Mouse (Mus musculus) G1E (cell line): ENCODE results near the gene Tusc2.

ENCODE experiments used
- CTCF ChIP-seq: IDR thresholded peaks from 2 replicates; pipeline ENCODE4 v1.5.1; 2012; ENCODE audit warnings: low read depth, low read length, inconsistent platforms, mixed read lengths
- TAL1 ChIP-seq: conservative IDR thresholded peaks from 2 replicates; pipeline ENCODE4 v1.6.1; 2012; ENCODE audit warnings: low read depth, low read length, inconsistent platforms, mixed read lengths

DNA sequence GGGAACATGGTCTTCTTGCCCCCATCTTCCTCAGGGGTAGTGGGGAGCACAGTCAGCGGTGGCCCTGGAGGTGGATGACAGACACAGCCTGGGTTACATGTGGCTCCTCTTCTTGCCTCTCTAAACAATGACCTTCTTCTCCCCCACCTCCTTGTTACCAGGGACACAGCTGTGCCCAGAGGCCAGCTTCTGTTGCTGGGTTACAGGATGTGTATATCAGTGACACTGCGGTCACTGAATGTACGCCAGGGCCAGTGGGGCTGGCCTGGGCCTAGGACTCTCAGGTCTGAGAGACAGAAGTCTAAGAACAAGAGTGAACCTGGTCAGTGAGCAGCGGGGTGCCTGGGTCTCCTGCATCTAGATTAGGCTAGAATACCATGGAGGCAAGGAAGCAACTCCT, 52.0 kb downstream of the Tusc2 start:
- TF ChIP-seq TAL1: no peak
- TF ChIP-seq CTCF: no peak
